Mouse (Mus musculus) C2C12 (cell line): ENCODE results near the gene Psmd4. TPM values are rescaled to one million over a fixed set of nuclear protein-coding genes. Genes with fewer than 3 reads are reported as not detected.
A peak's percentile ranks its signal among the peaks of the same experiment; 100 is the strongest.

Experiments used
- H3K27me3 ChIP-seq: one replicate; pipeline ENCODE4 v1.6.1; 2011; ENCODE audit not compliant: control insufficient read depth, insufficient read depth, insufficient read length
- H3K36me3 ChIP-seq: one replicate; pipeline ENCODE4 v1.6.1; 2011; ENCODE audit not compliant: control insufficient read depth, insufficient read depth
- H3K4me3 ChIP-seq: one replicate; pipeline ENCODE4 v1.5.1; 2011; ENCODE audit warnings: mild to moderate bottlenecking, control low read depth; ENCODE audit not compliant: poor library complexity, insufficient read depth, severe bottlenecking
- H3K79me2 ChIP-seq: one replicate; pipeline ENCODE4 v1.6.1; 2011; ENCODE audit not compliant: control insufficient read depth, insufficient read depth
- H3K79me3 ChIP-seq: one replicate; pipeline ENCODE4 v1.6.1; 2011; ENCODE audit warnings: low read depth, control low read depth
- H3ac ChIP-seq: one replicate; pipeline ENCODE3; 2011; ENCODE audit warnings: low read depth; ENCODE audit not compliant: control insufficient read depth, insufficient read length
- CEBPB ChIP-seq: IDR thresholded peaks from one replicate; pipeline ENCODE4 v1.6.1; 2011; ENCODE audit warnings: low read depth, mild to moderate bottlenecking, control low read depth, moderate library complexity
- CTCF ChIP-seq: IDR thresholded peaks from one replicate; pipeline ENCODE4 v1.5.1; 2011; ENCODE audit not compliant: control insufficient read depth, insufficient read depth, insufficient read length
- FOSL1 ChIP-seq: IDR thresholded peaks from one replicate; pipeline ENCODE4 v1.8.0; 2011; ENCODE audit warnings: mild to moderate bottlenecking, low read length; ENCODE audit not compliant: poor library complexity, insufficient read depth, severe bottlenecking
- MAX ChIP-seq: IDR thresholded peaks from one replicate; pipeline ENCODE4 v1.6.1; 2011; ENCODE audit warnings: mild to moderate bottlenecking, control low read depth
- MYOD1 ChIP-seq: IDR thresholded peaks from one replicate; pipeline ENCODE4 v1.6.1; 2011; ENCODE audit warnings: low read depth; ENCODE audit not compliant: control insufficient read depth, insufficient read length
- MYOG ChIP-seq: IDR thresholded peaks from one replicate; pipeline ENCODE4 v1.6.1; 2011; ENCODE audit not compliant: control insufficient read depth, insufficient read length; ENCODE audit errors: extremely low read depth
- USF1 ChIP-seq: IDR thresholded peaks from one replicate; pipeline ENCODE4 v1.6.1; 2011; ENCODE audit warnings: low read depth, mild to moderate bottlenecking, control low read depth, moderate library complexity
- polyA plus RNA-seq: library from polyadenylated mRNA; unstranded; fragments of >200 nt; fragmentation: generic; extraction: Trizol; gene quantifications from one replicate; pipeline ENCODE4 v1.2.1, GENCODE M21; 2012; ENCODE audit warnings: missing spikeins

Gene Psmd4
- polyA plus RNA-seq, 1 experiment = 264 TPM

DNA sequence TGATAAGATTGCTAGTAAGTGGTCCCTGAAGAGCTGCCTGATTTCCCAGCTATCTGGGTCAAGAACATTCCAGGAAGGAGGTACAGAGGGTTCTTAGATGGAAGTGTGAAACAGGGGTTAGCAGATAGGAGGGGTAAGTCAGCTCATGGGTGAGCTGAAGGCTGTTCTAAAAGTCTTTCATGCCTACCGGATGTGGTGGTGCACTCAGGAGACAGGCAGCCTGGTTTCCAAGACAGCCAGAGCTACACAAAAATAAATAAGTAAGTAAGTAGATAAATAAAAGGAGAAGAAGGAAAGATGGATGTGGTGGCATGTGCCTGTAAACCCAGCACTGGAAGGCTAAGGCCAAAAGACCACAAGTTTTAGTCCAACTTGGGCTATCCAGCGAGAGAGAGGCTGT lies 23.7 kb downstream of the Psmd4 start:
- Histone ChIP-seq H3K79me2 (peaks cover 14% of the 10 kb centered on the region), H3ac (no peak overlapping the region), H3K79me3 (peaks cover 2% of the 10 kb centered on the region), H3K36me3 (no peaks in the 10 kb centered on the region), H3K27me3 (no peaks in the 10 kb centered on the region), H3K4me3 (no peak overlapping the region)
- TF ChIP-seq MYOD1 = no peak
- TF ChIP-seq CTCF = no peak
- TF ChIP-seq MAX = no peak
- no peak for TF ChIP-seq MYOG
- TF ChIP-seq USF1 = no peak
- no peak for TF ChIP-seq CEBPB

DNA sequence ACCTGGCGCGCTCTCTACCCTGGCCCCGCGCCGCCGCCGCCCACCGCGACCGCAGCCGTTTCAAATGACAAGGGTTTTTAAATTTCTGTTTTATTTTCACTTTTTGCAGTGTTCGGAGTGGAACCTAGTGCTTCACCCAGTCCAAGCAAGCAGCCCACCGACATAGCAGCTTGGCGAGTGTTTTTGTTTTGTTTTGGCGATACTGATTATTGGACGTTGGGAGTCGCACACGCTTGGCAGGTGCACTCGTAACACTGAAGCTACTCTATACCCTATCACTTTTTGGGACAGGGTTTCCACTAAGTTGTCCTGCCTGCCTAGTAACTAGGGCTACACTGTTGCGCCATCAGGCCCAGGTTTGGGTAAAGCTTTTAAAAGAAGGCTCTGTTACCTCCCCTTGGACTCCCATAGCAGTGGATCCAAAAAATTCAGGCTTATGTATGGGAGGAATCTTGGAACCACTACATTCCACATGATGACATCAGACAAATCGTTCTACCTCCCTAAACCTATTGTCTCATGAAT lies 25.8 kb downstream of the Psmd4 start:
- H3K79me3 ChIP-seq = peaks cover 14% of the 10 kb centered on the region
- peak overlapping the region; percentile 49 for H3K4me3 ChIP-seq
- H3K79me2 ChIP-seq = peaks cover 34% of the 10 kb centered on the region
- H3K36me3 ChIP-seq = peaks cover 7% of the 10 kb centered on the region
- peak overlapping the region; percentile 28 for H3ac ChIP-seq
- TF ChIP-seq FOSL1 (no peak), MYOG (no peak), CEBPB (no peak), MAX (no peak), MYOD1 (no peak), CTCF (no peak), USF1 (no peak)
- H3K27me3 ChIP-seq = no peaks in the 10 kb centered on the region

DNA sequence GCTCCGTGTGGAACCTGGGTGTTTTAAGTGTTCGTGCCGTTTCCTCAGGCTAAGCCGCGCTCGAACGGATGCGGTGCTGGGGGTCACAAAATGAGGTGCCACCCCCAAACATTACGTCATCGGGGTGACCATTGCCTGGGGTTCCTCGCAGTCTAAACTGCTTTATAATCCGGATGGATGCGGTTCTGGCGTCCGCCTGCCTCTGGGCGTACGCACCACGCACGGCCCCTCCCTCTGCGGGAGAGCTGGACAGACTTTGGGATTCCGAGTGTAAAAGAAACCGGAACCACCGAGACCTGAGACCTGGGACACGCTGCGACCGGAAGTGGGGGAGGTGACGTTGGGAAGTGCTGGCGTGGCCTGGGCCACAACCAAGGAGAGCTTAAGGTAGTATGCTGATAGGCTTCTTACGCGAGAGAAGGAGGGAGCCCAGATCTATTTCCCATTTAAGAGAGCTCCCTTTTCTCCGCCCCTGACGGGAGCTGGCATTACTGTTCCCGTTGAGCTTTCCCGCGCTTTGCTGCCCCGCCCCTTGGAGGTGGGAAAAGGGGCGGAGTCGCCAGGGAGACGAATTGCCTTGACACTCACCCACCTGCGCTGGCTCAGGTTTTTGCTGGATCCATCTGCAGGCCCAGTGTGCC lies 26.4 kb downstream of the Psmd4 start:
- peak overlapping the region; percentile 49 for H3K4me3 ChIP-seq
- no peak for TF ChIP-seq USF1
- no peak for TF ChIP-seq FOSL1
- TF ChIP-seq MYOD1 = no peak
- TF ChIP-seq MAX = peak; percentile 71
- TF ChIP-seq CTCF = no peak
- no peak for TF ChIP-seq CEBPB
- peaks cover 13% of the 10 kb centered on the region for H3K36me3 ChIP-seq
- peaks cover 40% of the 10 kb centered on the region for H3K79me2 ChIP-seq
- peaks cover 14% of the 10 kb centered on the region for H3K79me3 ChIP-seq
- H3ac ChIP-seq = peak overlapping the region; percentile 78
- no peaks in the 10 kb centered on the region for H3K27me3 ChIP-seq

DNA sequence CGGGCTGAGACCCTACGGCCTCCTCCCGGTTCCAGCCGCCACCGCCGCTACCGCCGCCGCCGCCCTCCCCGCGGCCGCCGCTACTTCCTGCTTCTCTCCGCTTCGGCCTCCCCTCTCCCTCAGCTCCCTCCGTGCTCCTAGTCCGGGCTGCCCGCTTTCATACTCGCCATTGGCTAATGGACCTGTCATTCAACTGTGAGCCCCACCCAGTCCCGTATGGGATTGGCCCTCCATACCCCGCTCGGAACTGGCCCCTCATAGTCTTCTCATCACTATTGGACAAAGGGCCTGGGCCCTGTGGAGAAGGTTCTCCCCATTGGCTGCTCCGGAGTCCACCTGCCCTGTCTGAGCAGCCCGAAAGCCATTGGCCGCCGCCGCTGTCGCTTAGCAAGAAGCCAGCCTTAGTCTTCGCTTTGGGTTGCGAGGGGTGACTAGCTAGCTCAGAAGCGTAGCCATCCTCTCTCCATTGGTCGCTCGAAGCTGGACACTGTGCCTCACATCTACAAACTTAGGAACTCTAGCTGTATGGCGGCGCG lies 27.0 kb downstream of the Psmd4 start, which contains the start of gene Zfp687:
TSS of gene Zfp687 (minus strand) at position 112 of the 536 bp plus-strand sequence.
- H3K79me2 ChIP-seq = peaks cover 46% of the 10 kb centered on the region
- H3K27me3 ChIP-seq = no peaks in the 10 kb centered on the region

DNA sequence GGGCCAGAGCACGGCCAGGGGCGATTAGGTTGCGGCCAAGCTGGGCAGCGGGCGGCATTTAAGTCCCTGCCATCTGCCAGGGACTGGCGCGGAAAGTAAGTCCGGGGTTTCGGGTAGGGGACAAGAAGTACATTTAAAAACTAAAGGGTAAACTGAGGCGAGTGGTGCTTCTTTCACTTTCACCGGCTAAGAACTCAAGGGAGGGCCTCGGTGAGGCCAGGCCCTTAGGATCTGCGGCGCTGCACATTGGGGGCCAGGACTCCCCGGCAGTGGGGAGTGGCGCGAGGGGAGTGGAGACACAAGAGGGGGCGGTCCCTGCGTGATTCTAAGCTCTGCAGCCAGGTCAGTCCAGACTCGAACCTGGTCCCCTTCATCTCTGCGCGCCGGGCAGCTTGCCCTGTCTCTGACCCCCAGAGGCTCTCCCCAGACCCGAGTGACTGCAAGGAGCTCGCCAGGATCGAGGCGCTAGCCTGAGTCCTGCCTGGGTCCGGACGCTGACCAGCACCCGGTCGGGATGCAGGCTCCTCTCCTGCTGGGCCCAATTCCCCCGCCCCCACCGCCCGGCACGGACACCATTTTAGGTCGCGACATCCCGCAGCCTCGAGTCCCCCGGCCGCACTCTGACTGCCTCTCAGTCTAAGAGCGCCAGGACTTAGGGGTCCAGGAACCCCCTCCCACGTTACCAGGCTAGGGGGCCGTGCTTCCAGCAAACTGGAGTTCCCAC lies 27.8 kb downstream of the Psmd4 start:
- peak overlapping the region; percentile 92 for H3ac ChIP-seq
- peaks cover 48% of the 10 kb centered on the region for H3K79me2 ChIP-seq
- H3K27me3 ChIP-seq = no peaks in the 10 kb centered on the region
- TF ChIP-seq MYOG = no peak
- TF ChIP-seq CEBPB = no peak
- no peak for TF ChIP-seq MAX
- no peak for TF ChIP-seq FOSL1
- TF ChIP-seq MYOD1 = no peak
- TF ChIP-seq USF1 = no peak
- no peak for TF ChIP-seq CTCF
- H3K79me3 ChIP-seq = peaks cover 15% of the 10 kb centered on the region
- peaks cover 27% of the 10 kb centered on the region for H3K36me3 ChIP-seq
- peak overlapping the region; percentile 95 for H3K4me3 ChIP-seq

More for the DNA sequence above, 27.0 kb downstream of the Psmd4 start, which contains the start of gene Zfp687:
- peaks cover 14% of the 10 kb centered on the region for H3K79me3 ChIP-seq
- H3K4me3 ChIP-seq = peak within 1 kb of the TSS; percentile 95
- peak within 1 kb of the TSS; percentile 92 for H3ac ChIP-seq
- peaks cover 19% of the 10 kb centered on the region for H3K36me3 ChIP-seq
- TF ChIP-seq MYOD1 = no peak
- TF ChIP-seq MYOG = no peak
- no peak for TF ChIP-seq MAX
- no peak for TF ChIP-seq USF1
- TF ChIP-seq FOSL1 = no peak
- no peak for TF ChIP-seq CEBPB
- TF ChIP-seq CTCF = no peak
